Mouse (Mus musculus) intestine, embryonic 14.5 days (tissue): ENCODE measurements around the gene Fsd1l. TPM values are rescaled to one million over a fixed set of nuclear protein-coding genes. Genes with fewer than 3 reads are reported as not detected.
A peak's percentile ranks its signal among the peaks of the same experiment; 100 is the strongest.
"Not testable (repeated sequence)": the region's sequence is repeated elsewhere in the genome, so short reads cannot be mapped to it uniquely, and the experiment has no call there.

Experiments
- ATAC-seq: fragments of 200-750 bp; cut with Nextera tagmentation; replicated peaks from 2 replicates; pipeline ENCODE4 v1.8.0; 2017; ENCODE audit warnings: low read depth, moderate number of reproducible peaks, moderate TSS enrichment, moderate library complexity; ENCODE audit not compliant: low FRiP score, low TSS enrichment
- DNase-seq: peaks from one replicate; pipeline ENCODE4 v3.0.0-alpha.2; 2018; ENCODE audit warnings: low spot score
- H3K27ac ChIP-seq: fragments of 300-500 bp; sonication (generic); 2 replicates; pipeline ENCODE4 v1.5.1; 2014; ENCODE audit warnings: low read depth, mild to moderate bottlenecking, control low read depth
- H3K27me3 ChIP-seq: fragments of 300-500 bp; sonication (generic); replicated peaks from 2 replicates; pipeline ENCODE4 v1.6.1; 2014; ENCODE audit warnings: low read length, control low read depth; ENCODE audit not compliant: control insufficient read depth, insufficient read depth
- H3K36me3 ChIP-seq: fragments of 300-500 bp; sonication (generic); 2 replicates; pipeline ENCODE4 v1.6.1; 2014; ENCODE audit warnings: low read length, control low read depth; ENCODE audit not compliant: control insufficient read depth, insufficient read depth
- H3K4me1 ChIP-seq: fragments of 300-500 bp; sonication (generic); replicated peaks from 2 replicates; pipeline ENCODE4 v1.6.1; 2014; ENCODE audit warnings: low read length, control low read depth, mixed read lengths; ENCODE audit not compliant: control insufficient read depth, insufficient read depth
- H3K4me2 ChIP-seq: fragments of 300-500 bp; sonication (generic); 2 replicates; pipeline ENCODE4 v1.6.1; 2014; ENCODE audit warnings: low read length
- H3K4me3 ChIP-seq: fragments of 300-500 bp; sonication (generic); 2 replicates; pipeline ENCODE4 v1.5.1; 2014; ENCODE audit warnings: low read depth, low read length, control low read depth, mixed read lengths
- H3K9ac ChIP-seq: fragments of 300-500 bp; sonication (generic); 2 replicates; pipeline ENCODE4 v1.6.1; 2014; ENCODE audit warnings: mild to moderate bottlenecking, low read length
- H3K9me3 ChIP-seq: fragments of 300-500 bp; sonication (generic); 2 replicates; pipeline ENCODE4 v1.6.1; 2016; ENCODE audit warnings: low read length, control low read depth; ENCODE audit not compliant: control insufficient read depth
- WGBS: fragments of 180-500 bp; shearing (Covaris S2); extraction: QIAGEN DNeasy Blood & Tissue Kit; methylation state at CpG from one replicate; pipeline ENCODE4 v1.1.7; 2014; 5-methylcytosine and 5-hydroxymethylcytosine counted together
- polyA plus RNA-seq: library from polyadenylated mRNA; unstranded; fragments of >200 nt; fragmentation: Nextera tagmentation; extraction: Ambion mirVana; gene quantifications from 2 replicates; pipeline ENCODE4 v1.2.1, GENCODE M21; 2014

Fsd1l gene
- polyA plus RNA-seq, 1 experiment from 2014 or later, result 15.0 TPM

- H3K9me3 ChIP-seq, result peaks cover 5% of the 10 kb centered on the region
- peak; percentile 47 for DNase-seq
- H3K27me3 ChIP-seq, result no peaks in the 10 kb centered on the region
- no peak for ATAC-seq
- H3K9ac ChIP-seq, result no peak overlapping the region
- peaks cover 3% of the 10 kb centered on the region; the same call in 1 of the 2 replicates for H3K4me1 ChIP-seq
- no peak overlapping the region for H3K27ac ChIP-seq
- H3K36me3 ChIP-seq, result 0 out of 2 replicates have a peak, but pooled peaks cover 3% of the 10 kb centered on the region
- no peak overlapping the region for H3K4me3 ChIP-seq
- H3K4me2 ChIP-seq, result no peak overlapping the region
- 60% methylated on average over 7 of the region's 7 CpGs for WGBS
These were observed 6.1 kb downstream of the Fsd1l start for GRCm38 (mm10) chr4:53637269-53637909.

GRCm38 (mm10) chr4:53638549-53639123 lies 7.4 kb downstream of the Fsd1l start:
- Histone ChIP-seq H3K4me2 (no peak overlapping the region), H3K9me3 (peaks cover 5% of the 10 kb centered on the region), H3K36me3 (0 out of 2 replicates have a peak, but pooled peaks cover 3% of the 10 kb centered on the region), H3K4me1 (no peaks in the 10 kb centered on the region; the same call in 1 of the 2 replicates), H3K27me3 (no peaks in the 10 kb centered on the region), H3K4me3 (no peak overlapping the region), H3K27ac (no peak overlapping the region), H3K9ac (no peak overlapping the region)
- WGBS, result 89% methylated on average over 7 of the region's 7 CpGs
- ATAC-seq (no peak), DNase-seq (peak; percentile 46)

GRCm38 (mm10) chr4:53658029-53658428 lies 26.8 kb downstream of the Fsd1l start:
- DNase-seq (no peak), ATAC-seq (no peak)
- no peak overlapping the region for H3K27ac ChIP-seq
- H3K27me3 ChIP-seq, result no peaks in the 10 kb centered on the region
- peaks cover 21% of the 10 kb centered on the region for H3K36me3 ChIP-seq
- no peak overlapping the region for H3K9ac ChIP-seq
- WGBS, result 28% methylated on average over 3 of the region's 3 CpGs
- H3K4me1 ChIP-seq, result no peaks in the 10 kb centered on the region
- H3K4me2 ChIP-seq, result no peak overlapping the region
- no peak overlapping the region for H3K4me3 ChIP-seq
- H3K9me3 ChIP-seq, result no peaks in the 10 kb centered on the region

GRCm38 (mm10) chr4:53660711-53661110 lies 29.4 kb downstream of the Fsd1l start:
- no peak overlapping the region for H3K9ac ChIP-seq
- no peaks in the 10 kb centered on the region for H3K4me1 ChIP-seq
- H3K36me3 ChIP-seq, result peaks cover 5% of the 10 kb centered on the region; the same call in 1 of the 2 replicates
- no peak overlapping the region for H3K4me2 ChIP-seq
- no peak for ATAC-seq
- H3K9me3 ChIP-seq, result no peaks in the 10 kb centered on the region
- no peak overlapping the region for H3K4me3 ChIP-seq
- H3K27me3 ChIP-seq, result no peaks in the 10 kb centered on the region
- DNase-seq, result no peak
- no peak overlapping the region for H3K27ac ChIP-seq

- 75% methylated on average over 8 of the region's 8 CpGs for WGBS
- H3K27me3 ChIP-seq, result no peaks in the 10 kb centered on the region
- H3K4me1 ChIP-seq, result no peaks in the 10 kb centered on the region
- DNase-seq, result no peak
- no peak for ATAC-seq
- H3K4me3 ChIP-seq, result no peak overlapping the region
- H3K36me3 ChIP-seq, result peaks cover 23% of the 10 kb centered on the region
- H3K4me2 ChIP-seq, result no peak overlapping the region
- H3K9me3 ChIP-seq, result no peaks in the 10 kb centered on the region
- H3K27ac ChIP-seq, result no peak overlapping the region
- H3K9ac ChIP-seq, result no peak overlapping the region
These were observed 50.8 kb downstream of the Fsd1l start for GRCm38 (mm10) chr4:53682092-53682491.

GRCm38 (mm10) chr4:53688965-53689364 lies 57.7 kb downstream of the Fsd1l start:
- Histone ChIP-seq H3K4me2 (no peak overlapping the region), H3K4me3 (no peak overlapping the region), H3K9ac (no peak overlapping the region), H3K27me3 (no peaks in the 10 kb centered on the region), H3K9me3 (no peaks in the 10 kb centered on the region), H3K4me1 (no peaks in the 10 kb centered on the region), H3K36me3 (peaks cover 10% of the 10 kb centered on the region; the same call in 1 of the 2 replicates), H3K27ac (no peak overlapping the region)
- DNase-seq (no peak), ATAC-seq (no peak)
- WGBS, result 90% methylated on average over 4 of the region's 4 CpGs

GRCm38 (mm10) chr4:53691418-53691817 lies 60.1 kb downstream of the Fsd1l start:
- H3K27me3 ChIP-seq, result no peaks in the 10 kb centered on the region
- WGBS, result 67% methylated on average over 1 of the region's 1 CpGs
- H3K9ac ChIP-seq, result no peak overlapping the region
- no peak overlapping the region for H3K4me3 ChIP-seq
- no peak overlapping the region for H3K4me2 ChIP-seq
- no peaks in the 10 kb centered on the region for H3K9me3 ChIP-seq
- no peaks in the 10 kb centered on the region for H3K4me1 ChIP-seq
- ATAC-seq, result no peak
- H3K36me3 ChIP-seq, result peaks cover 8% of the 10 kb centered on the region
- DNase-seq, result no peak
- H3K27ac ChIP-seq, result no peak overlapping the region

- not testable (repeated sequence) for H3K9me3 ChIP-seq, ATAC-seq, H3K27ac ChIP-seq, H3K4me1 ChIP-seq, H3K27me3 ChIP-seq, H3K4me3 ChIP-seq, DNase-seq, H3K9ac ChIP-seq, H3K4me2 ChIP-seq, H3K36me3 ChIP-seq
These were observed 77.9 kb downstream of the Fsd1l start for GRCm38 (mm10) chr4:53709166-53709565.

GRCm38 (mm10) chr4:53710021-53710420 lies 78.8 kb downstream of the Fsd1l start:
- no peak overlapping the region for H3K27ac ChIP-seq
- H3K27me3 ChIP-seq, result no peaks in the 10 kb centered on the region
- no peaks in the 10 kb centered on the region for H3K9me3 ChIP-seq
- 74% methylated on average over 2 of the region's 2 CpGs for WGBS
- H3K9ac ChIP-seq, result no peak overlapping the region
- ATAC-seq (no peak), DNase-seq (no peak)
- H3K4me1 ChIP-seq, result peaks cover 4% of the 10 kb centered on the region
- H3K36me3 ChIP-seq, result no peaks in the 10 kb centered on the region
- H3K4me3 ChIP-seq, result no peak overlapping the region
- H3K4me2 ChIP-seq, result no peak overlapping the region
